Mouse (Mus musculus) olfactory bulb, adult 2 months (tissue): ENCODE measurements around the gene Eng.

Experiments used
- CTCF ChIP-seq: fragments of 200-500 bp; IDR thresholded peaks from 2 replicates; pipeline ENCODE4 v1.5.1; 2012; ENCODE audit warnings: low read depth, mild to moderate bottlenecking, low read length, moderate library complexity; ENCODE audit not compliant: insufficient read depth
- POLR2A ChIP-seq: fragments of 200-500 bp; IDR thresholded peaks from 2 replicates; pipeline ENCODE4 v1.6.1; 2012; ENCODE audit warnings: mild to moderate bottlenecking, low read depth, low read length, moderate library complexity; ENCODE audit not compliant: insufficient read depth

- TF ChIP-seq CTCF, result no peak
- TF ChIP-seq POLR2A, result no peak
Measured at GRCm38 (mm10) chr2:32596725-32597124, 49.7 kb upstream of the Eng start.
